Mouse (Mus musculus): ENCODE data around the gene Zfp775. TPM values are rescaled to one million over a fixed set of nuclear protein-coding genes. Genes with fewer than 3 reads are reported as not detected.

The Zfp775 gene
- polyA plus RNA-seq, 1 experiment from 2014 or later = 2.2 TPM

GRCm38 (mm10) chr6:48572014-48572413 is 29.8 kb upstream of the Zfp775 start:
- Histone ChIP-seq H3K9me3 (ENCODE audit: control insufficient read depth) (no peaks in the 10 kb centered on the region), H3K36me3 (ENCODE audit: control insufficient read depth, insufficient read depth) (no peaks in the 10 kb centered on the region; the same call in 1 of the 2 replicates), H3K4me2 (replicated peaks; ENCODE audit: low read depth) (peak overlapping the region; percentile 47), H3K4me3 (ENCODE audit: low read depth, low read length) (peak overlapping the region; percentile 18), H3K27me3 (replicated peaks; ENCODE audit: control insufficient read depth, insufficient read depth, low read length) (no peaks in the 10 kb centered on the region), H3K27ac (ENCODE audit: low read depth, low read length) (peak overlapping the region; percentile 28; the same call in 1 of the 2 replicates), H3K4me1 (replicated peaks; ENCODE audit: control insufficient read depth, insufficient read depth, low read length) (0 out of 2 replicates have a peak, but pooled peaks cover 7% of the 10 kb centered on the region), H3K9ac (ENCODE audit: low read depth, low read length) (0 out of 2 replicates have a peak overlapping the region, but pooled peaks have one; percentile 26)
- no peak for TF ChIP-seq CTCF (IDR thresholded peaks at IDR 0.05; ENCODE audit: low read depth)
- ATAC-seq = no peak
- WGBS = 77% methylated on average over 5 of the region's 5 CpGs

GRCm38 (mm10) chr6:48572572-48573061 is 29.2 kb upstream of the Zfp775 start, which contains the start of gene Rarres2:
Gene Rarres2, minus strand, starts transcription at chr6:48572789.
- peak within 1 kb of the TSS; percentile 18 for H3K4me3 ChIP-seq (ENCODE audit: low read depth, low read length)
- 36% methylated on average over 6 of the region's 6 CpGs for WGBS
- H3K9ac ChIP-seq (ENCODE audit: low read depth, low read length) = 0 out of 2 replicates have a peak within 1 kb of the TSS, but pooled peaks have one; percentile 26
- no peaks in the 10 kb centered on the region for H3K9me3 ChIP-seq (ENCODE audit: control insufficient read depth)
- H3K36me3 ChIP-seq (ENCODE audit: control insufficient read depth, insufficient read depth) = no peaks in the 10 kb centered on the region; the same call in 1 of the 2 replicates
- no peak for ATAC-seq
- no peak for TF ChIP-seq CTCF (IDR thresholded peaks at IDR 0.05; ENCODE audit: low read depth)
- peak within 1 kb of the TSS; percentile 47 for H3K4me2 ChIP-seq (replicated peaks; ENCODE audit: low read depth)
- H3K27ac ChIP-seq (ENCODE audit: low read depth, low read length) = peak within 1 kb of the TSS; percentile 28
- no peaks in the 10 kb centered on the region for H3K27me3 ChIP-seq (replicated peaks; ENCODE audit: control insufficient read depth, insufficient read depth, low read length)
- H3K4me1 ChIP-seq (replicated peaks; ENCODE audit: control insufficient read depth, insufficient read depth, low read length) = 0 out of 2 replicates have a peak, but pooled peaks cover 7% of the 10 kb centered on the region

DNA sequence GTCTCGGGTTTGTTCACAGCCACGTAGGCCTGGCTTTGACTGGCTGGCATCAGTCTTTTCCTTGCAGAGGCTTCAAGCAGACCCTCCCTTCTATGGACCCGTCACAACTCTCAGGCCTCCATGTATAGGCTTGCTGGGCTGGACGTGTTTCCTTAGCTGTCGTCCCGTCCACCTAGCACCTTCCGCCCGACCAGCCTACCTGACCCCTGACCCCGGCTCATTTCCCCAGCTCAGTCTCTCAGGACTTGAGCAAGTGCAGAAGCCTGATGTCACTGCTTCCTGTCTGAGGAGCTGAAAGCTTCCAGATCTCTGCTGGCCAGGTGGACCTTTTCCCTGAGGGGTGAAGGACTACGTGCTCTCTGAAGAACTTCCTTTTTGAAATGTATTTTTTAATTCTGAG is 28.6 kb upstream of the Zfp775 start:
- no peak for TF ChIP-seq CTCF (IDR thresholded peaks at IDR 0.05; ENCODE audit: low read depth)
- H3K4me2 ChIP-seq (replicated peaks; ENCODE audit: low read depth) = no peak overlapping the region
- H3K9ac ChIP-seq (ENCODE audit: low read depth, low read length) = no peak overlapping the region
- peak overlapping the region; percentile 15; the same call in 1 of the 2 replicates for H3K27ac ChIP-seq (ENCODE audit: low read depth, low read length)
- H3K4me3 ChIP-seq (ENCODE audit: low read depth, low read length) = no peak overlapping the region
- H3K9me3 ChIP-seq (ENCODE audit: control insufficient read depth) = no peaks in the 10 kb centered on the region
- no peak for ATAC-seq
- no peaks in the 10 kb centered on the region for H3K27me3 ChIP-seq (replicated peaks; ENCODE audit: control insufficient read depth, insufficient read depth, low read length)
- 54% methylated on average over 10 of the region's 10 CpGs for WGBS
- no peaks in the 10 kb centered on the region; the same call in 1 of the 2 replicates for H3K36me3 ChIP-seq (ENCODE audit: control insufficient read depth, insufficient read depth)
- H3K4me1 ChIP-seq (replicated peaks; ENCODE audit: control insufficient read depth, insufficient read depth, low read length) = 0 out of 2 replicates have a peak, but pooled peaks cover 7% of the 10 kb centered on the region

- H3K9me3 ChIP-seq (ENCODE audit: control insufficient read depth) = no peaks in the 10 kb centered on the region
- 69% methylated on average over 3 of the region's 3 CpGs for WGBS
- no peak for TF ChIP-seq CTCF (IDR thresholded peaks at IDR 0.05; ENCODE audit: low read depth)
- ATAC-seq = no peak
- no peaks in the 10 kb centered on the region for H3K36me3 ChIP-seq (ENCODE audit: control insufficient read depth, insufficient read depth)
- no peaks in the 10 kb centered on the region for H3K27me3 ChIP-seq (replicated peaks; ENCODE audit: control insufficient read depth, insufficient read depth, low read length)
- no peak overlapping the region for H3K4me3 ChIP-seq (ENCODE audit: low read depth, low read length)
- H3K9ac ChIP-seq (ENCODE audit: low read depth, low read length) = no peak overlapping the region
- H3K27ac ChIP-seq (ENCODE audit: low read depth, low read length) = no peak overlapping the region
- 0 out of 2 replicates have a peak, but pooled peaks cover 7% of the 10 kb centered on the region for H3K4me1 ChIP-seq (replicated peaks; ENCODE audit: control insufficient read depth, insufficient read depth, low read length)
- no peak overlapping the region for H3K4me2 ChIP-seq (replicated peaks; ENCODE audit: low read depth)
These were observed 27.9 kb upstream of the Zfp775 start for GRCm38 (mm10) chr6:48573981-48574380.

GRCm38 (mm10) chr6:48578736-48579135 is 23.1 kb upstream of the Zfp775 start:
- H3K27ac ChIP-seq (ENCODE audit: low read depth, low read length) = 0 out of 2 replicates have a peak overlapping the region, but pooled peaks have one; percentile 46
- H3K4me2 ChIP-seq (replicated peaks; ENCODE audit: low read depth) = no peak overlapping the region
- TF ChIP-seq CTCF (IDR thresholded peaks at IDR 0.05; ENCODE audit: low read depth) = no peak
- H3K36me3 ChIP-seq (ENCODE audit: control insufficient read depth, insufficient read depth) = no peaks in the 10 kb centered on the region
- no peak overlapping the region for H3K9ac ChIP-seq (ENCODE audit: low read depth, low read length)
- no peak for ATAC-seq
- no peaks in the 10 kb centered on the region for H3K9me3 ChIP-seq (ENCODE audit: control insufficient read depth)
- no peak overlapping the region for H3K4me3 ChIP-seq (ENCODE audit: low read depth, low read length)
- no peaks in the 10 kb centered on the region for H3K27me3 ChIP-seq (replicated peaks; ENCODE audit: control insufficient read depth, insufficient read depth, low read length)
- H3K4me1 ChIP-seq (replicated peaks; ENCODE audit: control insufficient read depth, insufficient read depth, low read length) = no peaks in the 10 kb centered on the region
- 43% methylated on average over 5 of the region's 5 CpGs for WGBS

DNA sequence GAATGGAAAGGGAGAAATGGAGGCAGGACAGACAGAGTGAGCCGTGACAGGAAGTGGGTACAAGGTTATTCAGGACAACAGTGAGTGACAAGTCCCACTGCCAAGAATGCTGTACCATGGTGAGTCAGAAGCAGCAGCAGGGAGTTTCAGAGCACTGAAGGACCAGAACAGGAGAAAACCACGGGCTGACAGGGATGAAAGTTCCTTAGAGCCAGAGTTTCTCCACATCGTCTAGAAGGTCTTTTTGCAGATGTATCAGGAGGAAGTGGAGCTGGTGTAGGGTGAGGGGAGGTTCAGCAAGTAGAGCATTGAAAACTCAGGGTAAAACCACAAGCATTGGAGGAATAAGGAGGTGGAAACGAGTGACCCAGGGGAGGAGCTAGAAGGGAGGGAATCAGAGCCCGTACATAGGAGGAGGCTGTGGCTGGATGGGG is 22.6 kb upstream of the Zfp775 start:
- TF ChIP-seq CTCF (IDR thresholded peaks at IDR 0.05; ENCODE audit: low read depth) = no peak
- Histone ChIP-seq H3K4me1 (replicated peaks; ENCODE audit: control insufficient read depth, insufficient read depth, low read length) (no peaks in the 10 kb centered on the region), H3K9me3 (ENCODE audit: control insufficient read depth) (no peaks in the 10 kb centered on the region), H3K4me3 (ENCODE audit: low read depth, low read length) (no peak overlapping the region), H3K4me2 (replicated peaks; ENCODE audit: low read depth) (0 out of 2 replicates have a peak overlapping the region, but pooled peaks have one; percentile 27), H3K27me3 (replicated peaks; ENCODE audit: control insufficient read depth, insufficient read depth, low read length) (no peaks in the 10 kb centered on the region), H3K9ac (ENCODE audit: low read depth, low read length) (no peak overlapping the region), H3K36me3 (ENCODE audit: control insufficient read depth, insufficient read depth) (no peaks in the 10 kb centered on the region), H3K27ac (ENCODE audit: low read depth, low read length) (0 out of 2 replicates have a peak overlapping the region, but pooled peaks have one; percentile 46)
- ATAC-seq = no peak
- WGBS = 33% methylated on average over 5 of the region's 5 CpGs
